Mouse (Mus musculus): ENCODE results near the gene Hspe1. TPM values are rescaled to one million over a fixed set of nuclear protein-coding genes. Genes with fewer than 3 reads are reported as not detected.

The Hspe1 gene
- total and polyA plus RNA-seq, 3 experiments: 479 to 915 (median 667) TPM

DNA sequence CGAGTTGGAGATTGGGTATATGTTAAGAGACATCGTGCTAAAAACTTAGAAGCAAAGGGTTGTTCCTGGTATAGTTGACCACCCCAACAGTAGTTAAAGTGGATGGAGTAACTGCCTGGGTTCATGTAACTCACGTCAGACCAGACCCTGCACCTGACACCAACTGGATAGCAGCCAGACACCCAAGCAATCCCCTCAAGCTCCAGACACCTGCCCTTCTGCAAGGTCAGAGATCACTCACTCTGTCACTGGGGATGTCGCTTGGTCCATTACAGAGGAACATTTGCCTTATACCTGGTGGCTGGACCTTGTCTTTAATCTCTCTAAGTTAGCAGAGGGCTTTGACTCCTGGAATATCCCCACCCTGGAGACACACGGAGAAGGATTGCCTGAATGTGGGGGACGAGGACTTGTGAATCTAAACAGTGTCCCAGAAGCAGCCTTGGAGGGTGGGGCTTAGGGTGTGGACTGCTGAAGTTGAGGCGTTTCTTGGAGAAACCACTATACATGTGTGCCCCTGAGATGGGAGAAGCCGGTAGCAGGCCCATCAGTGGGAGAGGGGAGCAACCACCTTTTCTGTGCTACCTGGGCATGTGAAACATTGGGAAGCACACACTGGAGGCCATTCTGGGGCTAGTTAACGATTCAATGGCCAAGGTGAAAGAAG is 19.1 kb downstream of the Hspe1 start:
- Histone ChIP-seq H3K79me2 (replicated peaks; ENCODE audit: control insufficient read depth, extremely low read depth, insufficient read depth, poor library complexity, severe bottlenecking) (no peaks in the 10 kb centered on the region), H3K4me1 (ENCODE audit: control insufficient read depth in 1 of 2, insufficient read depth in 2 of 2) (peaks cover 3 to 6% of the 10 kb centered on the region in 2 experiments; a peak in 2 of 4 replicates), H3K27ac (ENCODE audit: insufficient read depth, low read depth) (no peak overlapping the region), H3K4me2 (ENCODE audit: insufficient read depth, low read depth, poor library complexity, severe bottlenecking) (no peak overlapping the region), H3K9me3 (replicated peaks; ENCODE audit: low read length) (peaks cover 4% of the 10 kb centered on the region), H3K36me3 (replicated peaks in 1 of 2; ENCODE audit: control insufficient read depth in 1 of 2, insufficient read depth in 1 of 2, low read length in 1 of 2) (no peaks in the 10 kb centered on the region), H3K4me3 (replicated peaks in 1 of 3; ENCODE audit: low read depth in 2 of 3, low read length in 2 of 3, poor library complexity in 1 of 3) (no peak overlapping the region), H3K27me3 (replicated peaks) (no peaks in the 10 kb centered on the region), H3K9ac (ENCODE audit: insufficient read depth, low read depth) (no peak overlapping the region)
- in situ Hi-C loops (cut with MboI; ENCODE audit: low pct_ligation_motif_present, low pct_unique_long_range_greater_than_20kb, low sequenced_read_pairs) (no loop called here), dilution Hi-C loops (cut with MboI; ENCODE audit: extremely low pct_ligation_motif_present, extremely low pct_unique_long_range_greater_than_20kb, low sequenced_read_pairs) (no loop called here)
- DNase-seq (ENCODE audit: extremely low read depth): no peak
- TF ChIP-seq E2F4 (IDR thresholded peaks at IDR 0.05; ENCODE audit: insufficient replicate concordance, low read depth, low read length) (no peak), CHD2 (IDR thresholded peaks at IDR 0.05; ENCODE audit: low read length) (no peak), POLR2A (IDR thresholded peaks at IDR 0.05; ENCODE audit: low read depth, low read length) (no peak), SIN3A (IDR thresholded peaks at IDR 0.05; ENCODE audit: low read length) (no peak), GABPA (IDR thresholded peaks at IDR 0.05; ENCODE audit: insufficient replicate concordance, low read depth, low read length) (no peak), PAX5 (IDR thresholded peaks at IDR 0.05; ENCODE audit: low read length) (no peak), JUND (conservative IDR thresholded peaks at IDR 0.05; ENCODE audit: low read depth, low read length) (no peak), JUN (IDR thresholded peaks at IDR 0.05; ENCODE audit: insufficient read depth, low read depth, low read length) (no peak), MEF2A (IDR thresholded peaks at IDR 0.05; ENCODE audit: borderline replicate concordance, low read depth, low read length) (no peak), ELF1 (IDR thresholded peaks at IDR 0.05; ENCODE audit: low read depth, low read length) (no peak), UBTF (IDR thresholded peaks at IDR 0.05; ENCODE audit: low read depth, low read length) (no peak), MAX (IDR thresholded peaks at IDR 0.05; ENCODE audit: low read length) (no peak), SMC3 (IDR thresholded peaks at IDR 0.05; ENCODE audit: low read depth, low read length) (no peak), KAT2A (IDR thresholded peaks at IDR 0.05; ENCODE audit: insufficient replicate concordance, low read length) (no peak), CHD1 (IDR thresholded peaks at IDR 0.05; ENCODE audit: low read depth, low read length) (no peak), MXI1 (IDR thresholded peaks at IDR 0.05; ENCODE audit: low read depth, low read length) (no peak), MAFK (IDR thresholded peaks at IDR 0.05; ENCODE audit: insufficient replicate concordance, low read length) (no peak), IRF4 (IDR thresholded peaks at IDR 0.05; ENCODE audit: low read depth, low read length) (no peak)

DNA sequence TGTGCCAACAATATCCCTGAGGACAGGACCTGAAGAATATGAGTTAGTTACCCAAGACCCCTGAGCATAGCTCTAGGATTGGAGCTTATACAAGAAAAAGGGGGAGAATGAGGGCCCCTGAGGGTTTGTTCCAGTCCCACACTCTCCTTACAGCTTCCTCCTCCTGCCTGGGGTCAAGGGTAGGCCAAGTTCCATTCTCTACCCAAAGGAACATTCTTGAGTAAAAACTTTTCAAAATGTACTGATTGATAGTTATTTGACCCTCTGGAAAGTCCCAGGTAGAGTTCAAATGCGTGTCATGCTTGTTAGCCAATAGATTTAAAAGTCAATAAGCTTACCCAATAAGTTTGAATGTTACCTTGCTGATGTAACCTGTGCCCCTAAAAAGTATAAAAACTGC is 19.7 kb downstream of the Hspe1 start:
- dilution Hi-C loops (cut with MboI; ENCODE audit: extremely low pct_ligation_motif_present, extremely low pct_unique_long_range_greater_than_20kb, low sequenced_read_pairs): no loop called here
- in situ Hi-C loops (cut with MboI; ENCODE audit: low pct_ligation_motif_present, low pct_unique_long_range_greater_than_20kb, low sequenced_read_pairs): no loop called here
- peaks cover 3 to 6% of the 10 kb centered on the region in 2 experiments; a peak in 2 of 4 replicates for H3K4me1 ChIP-seq (ENCODE audit: control insufficient read depth in 1 of 2, insufficient read depth in 2 of 2)
- H3K79me2 ChIP-seq (replicated peaks; ENCODE audit: control insufficient read depth, extremely low read depth, insufficient read depth, poor library complexity, severe bottlenecking): no peaks in the 10 kb centered on the region
- no peaks in the 10 kb centered on the region for H3K27me3 ChIP-seq (replicated peaks)
- no peak overlapping the region for H3K4me3 ChIP-seq (replicated peaks in 1 of 3; ENCODE audit: low read depth in 2 of 3, low read length in 2 of 3, poor library complexity in 1 of 3)
- H3K9me3 ChIP-seq (replicated peaks; ENCODE audit: low read length): peaks cover 4% of the 10 kb centered on the region
- no peak overlapping the region for H3K27ac ChIP-seq (ENCODE audit: insufficient read depth, low read depth)
- TF ChIP-seq ZC3H11A (IDR thresholded peaks at IDR 0.05; ENCODE audit: low read depth, low read length): no peak
- TF ChIP-seq CTCF (conservative IDR thresholded peaks at IDR 0.05 in 1 of 2, IDR thresholded peaks at IDR 0.05 in 1 of 2; ENCODE audit: low read depth in 2 of 2, low read length in 2 of 2): no peak
- TF ChIP-seq ZNF384 (IDR thresholded peaks at IDR 0.05; ENCODE audit: low read depth, low read length): no peak
- TF ChIP-seq TCF12 (IDR thresholded peaks at IDR 0.05; ENCODE audit: low read depth, low read length): no peak
- no peak for TF ChIP-seq POLR2A (IDR thresholded peaks at IDR 0.05; ENCODE audit: low read depth, low read length)
- no peak for TF ChIP-seq BHLHE40 (IDR thresholded peaks at IDR 0.05; ENCODE audit: low read depth, low read length)
- no peak for TF ChIP-seq MAZ (IDR thresholded peaks at IDR 0.05; ENCODE audit: low read depth, low read length)
- TF ChIP-seq JUN (IDR thresholded peaks at IDR 0.05; ENCODE audit: insufficient read depth, low read depth, low read length): no peak
- TF ChIP-seq MAX (IDR thresholded peaks at IDR 0.05; ENCODE audit: low read length): no peak
- TF ChIP-seq UBTF (IDR thresholded peaks at IDR 0.05; ENCODE audit: low read depth, low read length): no peak
- no peak for TF ChIP-seq NRF1 (IDR thresholded peaks at IDR 0.05; ENCODE audit: low read depth, low read length)
- no peak for TF ChIP-seq CHD2 (IDR thresholded peaks at IDR 0.05; ENCODE audit: low read length)
- no peak for TF ChIP-seq ZMIZ1 (IDR thresholded peaks at IDR 0.05; ENCODE audit: low read depth, low read length)
- TF ChIP-seq TBP (conservative IDR thresholded peaks at IDR 0.05; ENCODE audit: low read depth, low read length): no peak
- TF ChIP-seq IRF4 (IDR thresholded peaks at IDR 0.05; ENCODE audit: low read depth, low read length): no peak
- no peak overlapping the region for H3K4me2 ChIP-seq (ENCODE audit: insufficient read depth, low read depth, poor library complexity, severe bottlenecking)
- H3K36me3 ChIP-seq (replicated peaks in 1 of 2; ENCODE audit: control insufficient read depth in 1 of 2, insufficient read depth in 1 of 2, low read length in 1 of 2): no peaks in the 10 kb centered on the region
- H3K9ac ChIP-seq (ENCODE audit: insufficient read depth, low read depth): no peak overlapping the region
- no peak for DNase-seq (ENCODE audit: extremely low read depth)
